Mouse (Mus musculus) right cerebral cortex, postnatal 36 days (tissue): ENCODE results near the gene Brinp2.

Source experiments
- DNase-seq, 2 experiments: peaks; one replicate each; pipeline ENCODE4 v3.0.0; 2022; ENCODE audit warnings: low spot score in 2 of 2, mixed read lengths in 1 of 2

Gene Brinp2

DNA sequence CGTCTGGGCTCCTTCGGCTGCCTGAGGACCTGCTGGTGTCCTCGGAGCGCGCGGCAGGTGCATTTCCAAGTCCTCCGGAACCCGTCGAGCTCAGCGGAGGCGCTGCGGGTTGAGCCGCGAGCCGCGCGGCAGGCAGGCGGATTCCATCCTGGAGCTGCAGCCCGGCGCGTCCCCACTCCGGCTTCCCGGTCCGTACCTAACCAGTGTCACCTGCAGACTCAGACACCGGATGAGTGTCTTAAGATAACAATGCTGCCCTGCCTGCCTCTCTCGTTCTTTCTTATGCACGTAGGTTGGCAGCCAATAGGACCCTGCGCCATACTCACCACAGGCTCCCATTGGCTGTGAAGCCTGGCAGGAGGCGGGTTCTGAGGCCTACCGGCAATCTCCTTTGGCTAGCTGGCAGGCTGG, at the start of gene Brinp2:
TSS of gene Brinp2 (minus strand) at position 276 of the 411 bp plus-strand sequence.
- DNase-seq = peak; percentile 94 to 96

DNA sequence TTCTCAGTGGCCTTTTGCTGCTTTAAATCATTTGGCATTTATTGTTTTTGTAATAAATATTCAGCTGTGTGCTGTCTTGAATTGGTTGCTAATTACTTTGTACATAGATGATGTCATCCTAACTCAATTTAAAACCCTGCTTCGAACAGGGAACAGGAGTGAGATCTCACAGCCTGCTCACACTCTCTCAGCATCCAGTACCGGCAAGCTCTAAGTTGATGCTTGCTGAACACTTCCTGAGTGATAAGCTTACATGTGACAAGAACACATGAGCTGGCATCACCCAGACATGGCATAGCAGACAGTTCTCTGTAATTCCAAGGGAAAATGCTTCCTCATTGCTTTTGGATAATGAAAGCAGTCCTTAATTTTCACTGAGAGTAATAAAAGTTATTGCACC, 44.8 kb upstream of the Brinp2 start:
- DNase-seq = no peak

DNA sequence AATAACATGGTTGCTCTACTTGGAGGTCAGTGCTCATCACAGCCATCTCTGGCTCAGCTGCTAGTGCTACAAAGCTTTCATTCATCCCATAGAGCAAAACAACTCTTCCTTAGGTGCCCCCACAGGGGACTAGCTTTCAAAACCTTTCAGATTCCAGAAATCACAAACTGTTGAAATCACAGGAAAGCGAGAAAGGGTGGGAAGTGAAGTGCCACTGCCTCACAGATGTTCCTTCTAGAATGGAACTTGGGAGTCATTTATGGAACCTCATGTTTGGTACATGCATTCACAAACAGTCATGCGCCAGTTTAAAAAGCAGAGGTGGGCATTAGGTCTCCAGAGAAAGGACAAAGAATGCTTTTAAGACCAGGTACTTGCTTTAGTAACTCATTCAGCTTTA, 40.9 kb upstream of the Brinp2 start:
- DNase-seq = no peak

DNA sequence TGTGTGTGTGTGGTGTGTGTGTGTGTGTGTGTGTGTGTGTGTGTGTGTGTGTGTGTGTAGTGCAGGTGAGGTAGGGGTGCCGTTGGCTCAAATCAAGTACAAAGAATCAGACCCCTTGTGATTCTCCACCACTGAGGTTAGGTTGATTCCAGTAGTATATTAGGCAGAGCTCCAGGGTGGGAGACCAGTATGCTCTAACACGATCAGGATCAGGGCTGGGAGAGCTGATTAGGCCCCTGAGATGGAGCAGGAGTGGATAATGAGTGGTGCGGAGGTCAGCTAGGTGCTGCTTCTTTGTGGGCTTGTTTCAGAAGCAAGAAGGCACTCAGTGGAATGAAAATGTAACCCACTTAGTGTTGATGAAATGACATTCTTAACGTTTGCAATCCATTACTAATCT, 34.6 kb upstream of the Brinp2 start:
- DNase-seq = no peak

DNA sequence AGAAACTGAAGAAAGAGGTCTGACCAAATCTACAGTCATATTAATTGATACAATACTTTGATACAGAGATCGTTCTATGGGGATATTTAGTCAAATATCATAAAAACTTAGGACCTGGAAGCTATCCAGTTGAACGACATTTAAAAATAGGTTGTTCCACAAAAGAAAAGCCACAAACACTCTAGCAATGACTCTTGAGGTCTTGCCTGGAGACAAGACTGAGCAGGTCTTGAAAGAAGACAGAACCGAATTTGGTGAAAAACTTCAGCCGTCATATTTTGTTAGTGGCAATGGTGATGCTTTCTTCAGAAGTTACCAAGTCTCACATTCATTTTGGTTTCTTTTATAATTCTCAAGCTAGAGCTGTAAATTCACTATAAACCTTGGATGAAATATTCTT, 32.9 kb upstream of the Brinp2 start:
- DNase-seq = no peak

DNA sequence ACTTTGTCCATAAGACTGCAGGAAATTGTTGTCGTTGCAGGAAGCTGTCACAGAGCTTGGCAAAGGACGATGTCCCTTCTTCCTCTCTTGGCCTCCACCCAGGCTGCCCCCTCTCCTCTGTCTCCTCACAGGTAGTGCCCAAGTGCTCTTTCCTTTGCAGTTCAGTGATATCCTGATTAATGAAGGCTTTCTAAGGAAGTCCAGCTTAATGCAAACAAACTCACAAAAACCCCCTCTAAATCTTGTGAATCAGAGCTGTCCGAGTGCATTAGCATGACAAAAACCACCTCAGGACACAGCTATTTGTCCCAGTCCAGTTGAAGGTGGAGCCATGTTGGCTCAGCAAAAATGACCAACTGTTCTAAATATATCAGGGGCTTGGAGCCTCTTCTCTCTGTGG, 30.7 kb upstream of the Brinp2 start:
- no peak for DNase-seq

DNA sequence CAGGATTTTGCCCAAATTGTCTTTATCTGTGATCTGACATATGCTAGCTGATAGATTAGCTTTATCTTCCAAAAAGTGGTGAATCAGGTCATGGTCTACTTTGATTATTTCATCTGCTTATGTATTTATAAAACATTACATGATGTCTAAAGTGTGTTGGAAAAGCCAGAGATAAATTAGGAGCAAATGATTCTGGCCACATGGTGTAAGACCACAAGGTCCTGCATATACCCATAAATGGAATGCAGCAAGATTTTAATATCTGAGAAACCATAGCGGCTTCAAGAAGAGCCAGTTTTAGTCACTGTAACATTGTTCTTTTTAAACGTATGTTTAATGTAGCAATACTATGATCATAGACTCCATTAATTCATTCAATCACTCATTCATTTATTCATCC, 29.2 kb upstream of the Brinp2 start:
- DNase-seq = no peak

DNA sequence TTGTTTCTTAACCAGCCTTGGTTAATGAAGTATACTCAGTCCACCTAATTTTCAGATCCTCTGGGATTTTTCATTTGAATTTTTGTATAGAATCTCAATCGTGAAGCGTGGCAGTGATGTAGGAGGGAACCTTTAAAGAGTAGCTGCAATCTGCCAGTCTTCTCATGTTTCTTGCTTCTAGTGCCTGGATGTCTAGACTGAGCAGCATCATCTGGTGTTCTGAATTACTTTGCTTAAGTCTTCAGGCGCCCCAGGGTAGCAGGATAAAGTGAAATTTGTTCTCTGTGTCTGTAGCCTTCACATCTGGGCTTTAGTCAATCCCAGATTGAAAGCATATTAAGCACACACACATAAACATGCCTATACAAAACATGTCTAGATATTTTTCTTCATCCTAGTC, 27.1 kb upstream of the Brinp2 start:
- DNase-seq = no peak

DNA sequence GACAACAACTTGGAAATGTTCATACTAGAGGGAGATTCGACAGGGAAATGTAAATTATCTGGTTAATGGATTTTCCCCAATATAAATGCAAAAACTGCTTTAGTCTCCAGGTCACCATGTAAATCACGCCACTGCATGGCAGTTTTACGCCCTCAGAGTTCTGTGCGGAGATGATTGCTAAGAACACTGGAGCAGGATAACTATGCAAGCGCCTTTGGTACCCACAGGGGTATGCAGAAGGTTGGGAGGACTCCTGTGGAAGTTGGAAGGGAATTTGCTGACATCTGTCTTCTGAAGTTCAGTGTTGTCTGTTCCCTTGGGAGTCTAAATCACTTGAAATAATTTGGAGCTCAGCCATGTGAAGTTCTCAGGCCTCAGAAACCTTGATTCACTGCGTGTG, 26.2 kb upstream of the Brinp2 start:
- DNase-seq = no peak

DNA sequence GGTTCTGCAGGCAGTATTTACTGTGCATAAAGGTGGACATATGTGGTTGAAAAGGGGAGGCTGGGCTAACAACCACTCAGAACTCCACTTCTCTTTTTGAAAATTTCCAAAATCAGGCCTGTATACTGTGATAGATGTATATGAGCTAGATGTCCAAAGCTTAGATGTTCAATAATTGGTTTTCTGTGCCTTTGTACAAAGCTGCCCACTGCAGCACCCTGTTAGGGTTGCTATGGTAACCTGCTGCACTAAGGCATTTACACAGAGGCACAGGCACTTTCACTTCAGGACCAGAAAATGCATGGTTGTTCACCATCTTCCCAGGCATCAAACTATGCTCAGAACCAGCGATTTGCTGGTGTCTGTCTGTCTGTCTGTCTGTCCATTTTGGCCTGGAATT, 8.3 kb upstream of the Brinp2 start:
- no peak for DNase-seq

DNA sequence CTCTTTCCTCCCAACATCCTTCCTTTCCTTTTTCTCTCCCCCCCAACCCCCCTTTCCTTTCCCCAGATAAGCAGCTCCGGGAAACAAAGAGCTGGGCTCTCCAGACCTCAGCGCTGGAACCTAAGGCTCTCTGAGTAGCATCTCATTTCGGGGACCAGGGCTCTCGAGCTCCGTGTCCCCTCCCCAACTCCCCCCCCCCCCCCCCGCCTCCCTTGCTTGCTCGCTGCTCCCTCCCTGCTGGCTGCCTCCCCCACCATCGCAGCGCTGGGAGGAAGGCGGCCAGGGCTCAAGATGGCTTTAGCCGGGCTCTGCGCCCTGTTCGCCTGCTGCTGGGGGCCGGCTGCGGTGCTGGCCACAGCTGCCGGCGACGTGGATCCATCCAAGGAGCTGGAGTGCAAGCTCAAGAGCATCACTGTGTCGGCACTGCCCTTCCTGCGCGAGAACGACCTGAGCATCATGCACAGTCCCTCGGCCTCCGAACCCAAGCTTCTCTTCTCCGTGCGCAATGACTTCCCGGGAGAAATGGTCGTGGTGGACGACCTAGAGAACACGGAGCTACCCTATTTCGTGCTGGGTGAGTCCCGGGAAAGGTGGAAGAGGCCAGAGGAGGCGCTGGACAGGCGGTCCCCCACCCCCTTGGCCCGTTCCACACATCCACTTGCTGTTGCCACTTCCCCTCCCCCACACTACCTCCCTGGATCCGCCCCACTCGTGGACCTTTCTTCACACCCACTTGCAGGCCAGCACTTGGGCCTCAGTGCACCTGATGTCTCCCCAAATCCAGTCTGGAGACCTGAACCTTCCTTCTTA, 6.4 kb upstream of the Brinp2 start:
- DNase-seq = peak in 1 of 2 experiments; percentile 33

DNA sequence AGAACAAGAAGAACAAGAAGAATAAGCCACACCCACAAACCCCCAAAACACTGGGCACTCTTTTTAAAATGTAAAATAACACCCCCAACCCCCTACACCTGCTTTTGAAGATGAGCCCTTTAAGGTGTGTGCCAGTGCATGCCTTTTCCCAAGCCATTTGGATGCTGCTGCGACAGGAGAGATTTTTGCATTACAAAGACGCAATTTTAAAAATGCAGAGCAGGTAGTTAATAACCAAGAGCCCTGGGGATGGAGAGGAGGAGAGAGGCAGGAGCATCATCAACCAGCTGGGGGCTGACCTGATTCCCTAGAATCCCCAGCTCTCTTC, 5.8 kb upstream of the Brinp2 start, which contains the start of gene Astn1:
TSS of gene Astn1 (plus strand) at position 310 of the 328 bp plus-strand sequence.
- no peak for DNase-seq

DNA sequence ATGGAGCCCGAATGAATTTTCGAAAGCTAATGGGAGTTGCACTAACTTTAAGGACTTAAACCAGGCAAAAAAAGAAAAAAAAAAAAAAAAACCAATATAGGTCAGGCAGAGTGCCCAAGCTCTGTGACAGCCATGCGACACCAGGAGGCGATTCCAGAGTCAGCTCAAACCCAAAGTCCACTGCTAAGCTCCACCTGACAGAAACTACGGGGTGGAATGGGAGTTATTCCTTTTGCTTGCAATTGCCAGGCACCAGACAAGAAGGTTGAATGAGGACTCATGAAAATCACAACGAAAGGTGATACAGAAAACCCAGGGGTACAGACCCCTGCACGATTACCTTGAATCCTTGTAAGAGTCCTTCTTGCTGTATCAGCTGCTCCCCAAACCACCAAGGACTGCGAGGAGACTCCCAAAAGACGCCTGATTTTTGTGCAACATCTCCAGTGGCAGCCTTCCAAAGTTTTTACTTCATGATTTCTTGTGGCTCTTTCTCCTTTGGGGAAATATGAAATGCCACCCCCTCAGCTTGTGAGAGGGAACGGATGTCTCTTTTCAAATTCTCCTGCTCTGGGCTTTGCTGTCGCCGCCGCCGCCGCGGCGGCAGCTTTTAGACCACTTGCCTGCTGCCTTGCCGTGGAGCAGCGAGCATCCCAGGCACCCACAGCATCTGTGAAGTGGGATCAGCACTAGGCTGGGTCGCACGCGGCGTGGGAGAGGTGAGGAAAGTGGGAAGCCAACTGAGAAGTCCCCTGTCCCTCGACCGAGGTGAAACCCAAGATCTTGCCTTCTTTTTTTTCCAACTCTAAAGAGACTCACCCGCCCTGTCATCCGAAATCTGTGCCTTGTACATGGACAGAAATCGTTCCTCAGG, 712 bp downstream of the Brinp2 start:
- peak; percentile 53 to 61 for DNase-seq

DNA sequence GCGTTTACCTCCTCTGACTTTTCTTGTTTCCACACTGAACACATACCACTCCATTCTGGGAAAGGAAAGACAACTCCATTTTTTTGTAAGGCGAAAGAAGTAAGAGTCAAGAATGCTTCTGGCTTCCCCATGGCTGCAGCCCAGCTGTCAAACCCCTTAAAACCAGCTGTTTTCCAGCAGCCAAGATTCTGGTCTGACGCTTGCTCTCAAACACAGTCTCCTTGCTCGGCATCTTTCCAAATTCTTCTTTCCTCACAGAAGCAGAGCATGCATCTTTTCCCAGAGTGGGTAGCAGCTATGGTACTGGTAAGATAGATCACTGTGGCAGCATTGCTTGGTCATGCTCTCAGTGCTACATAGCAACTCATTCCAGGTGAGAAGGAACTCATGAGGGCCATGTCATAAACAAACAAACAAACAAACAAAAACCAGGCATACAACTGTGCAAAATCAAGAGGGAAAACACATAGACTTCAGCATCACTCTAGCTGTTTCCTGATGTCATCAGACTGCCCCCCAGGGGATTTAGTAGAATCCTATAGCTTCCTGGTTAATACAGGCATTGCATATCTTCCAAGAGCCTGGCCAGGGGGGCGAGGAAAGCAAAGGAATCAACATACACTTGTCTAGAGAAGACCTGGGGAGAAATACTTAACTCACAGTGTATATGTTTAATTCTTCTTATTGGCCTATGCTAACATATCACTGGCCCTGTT, 2.3 kb downstream of the Brinp2 start:
- no peak for DNase-seq

DNA sequence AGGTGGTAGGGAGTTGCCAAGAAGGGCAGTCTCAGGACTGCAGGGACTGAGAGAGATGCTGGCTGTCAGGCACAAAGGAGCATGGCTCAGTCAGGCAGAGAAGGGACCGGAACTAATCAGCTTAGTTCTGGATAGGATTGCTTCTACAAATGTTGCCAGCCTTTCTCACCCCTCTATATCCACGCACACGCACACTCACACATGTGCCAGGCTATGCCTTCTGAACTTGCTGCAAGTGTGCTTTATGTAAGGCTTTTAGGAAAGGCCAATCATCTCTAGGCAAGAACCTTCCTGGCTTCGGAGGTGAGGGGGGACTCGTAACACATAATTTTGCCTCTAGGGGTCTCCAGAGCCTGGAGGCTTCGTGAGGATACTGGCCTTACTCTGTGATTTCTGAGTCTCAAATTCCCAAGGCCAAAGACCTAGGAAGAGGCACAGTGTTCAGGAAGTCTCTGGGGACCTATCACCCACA, 12.8 kb downstream of the Brinp2 start:
- DNase-seq = no peak

DNA sequence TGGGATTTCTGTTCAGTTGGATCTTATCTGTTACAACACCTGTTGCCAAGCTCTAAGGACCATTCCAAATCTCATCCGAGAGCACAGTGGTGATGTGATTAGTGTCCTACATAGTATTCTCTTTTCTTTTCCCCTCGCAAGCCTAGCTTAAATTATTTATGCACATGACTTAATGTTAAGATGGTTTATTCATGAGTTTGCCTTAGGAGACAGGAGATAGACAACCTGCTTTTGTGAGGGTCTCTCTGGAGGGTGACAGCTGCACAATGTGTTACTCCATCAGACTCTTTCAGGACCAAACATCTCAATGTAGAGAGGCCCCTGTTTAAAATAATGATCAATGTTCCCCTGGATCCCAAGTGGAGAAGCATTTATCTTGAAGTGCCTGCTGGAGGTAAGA, 27.3 kb downstream of the Brinp2 start:
- DNase-seq = no peak

DNA sequence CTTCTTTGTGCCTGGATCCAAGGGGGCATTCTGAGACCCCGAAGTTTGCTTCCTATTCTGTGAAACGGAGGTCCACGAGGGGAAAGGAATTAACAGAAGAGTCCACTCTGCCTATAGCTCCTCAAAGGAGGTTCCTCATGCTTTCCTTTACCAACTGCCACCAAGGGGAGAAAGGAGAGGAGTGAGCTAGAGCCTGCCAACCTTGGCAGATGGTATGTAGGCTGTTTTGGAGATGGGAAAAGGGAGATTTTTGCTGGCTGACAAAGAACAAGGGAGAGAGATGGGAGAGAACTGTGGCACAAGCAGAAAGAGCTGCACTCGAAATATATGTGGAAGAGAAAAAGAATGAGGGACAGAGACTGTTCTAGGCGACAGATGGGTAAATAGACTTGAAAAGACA, 28.0 kb downstream of the Brinp2 start:
- DNase-seq = peak; percentile 50 to 77

DNA sequence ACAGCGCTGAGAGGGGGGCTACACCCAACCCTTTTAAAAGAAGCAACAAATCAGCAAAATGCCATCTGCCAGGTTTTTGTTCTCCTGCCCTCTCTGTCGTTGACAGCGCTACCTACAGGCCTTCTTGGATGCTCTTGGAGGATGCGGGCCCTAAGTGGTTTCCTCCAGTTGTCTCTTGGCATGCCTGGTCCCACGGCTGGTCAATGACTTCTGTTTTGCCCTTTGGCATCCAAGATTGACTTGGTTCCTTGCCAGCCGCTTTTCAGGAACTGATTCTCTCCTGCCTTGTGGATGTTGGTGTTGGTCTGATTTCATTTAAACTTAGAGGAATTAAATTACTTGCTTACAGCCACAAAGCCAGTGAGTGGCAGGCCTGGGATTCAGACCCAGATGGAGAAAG, 32.8 kb downstream of the Brinp2 start:
- no peak for DNase-seq

DNA sequence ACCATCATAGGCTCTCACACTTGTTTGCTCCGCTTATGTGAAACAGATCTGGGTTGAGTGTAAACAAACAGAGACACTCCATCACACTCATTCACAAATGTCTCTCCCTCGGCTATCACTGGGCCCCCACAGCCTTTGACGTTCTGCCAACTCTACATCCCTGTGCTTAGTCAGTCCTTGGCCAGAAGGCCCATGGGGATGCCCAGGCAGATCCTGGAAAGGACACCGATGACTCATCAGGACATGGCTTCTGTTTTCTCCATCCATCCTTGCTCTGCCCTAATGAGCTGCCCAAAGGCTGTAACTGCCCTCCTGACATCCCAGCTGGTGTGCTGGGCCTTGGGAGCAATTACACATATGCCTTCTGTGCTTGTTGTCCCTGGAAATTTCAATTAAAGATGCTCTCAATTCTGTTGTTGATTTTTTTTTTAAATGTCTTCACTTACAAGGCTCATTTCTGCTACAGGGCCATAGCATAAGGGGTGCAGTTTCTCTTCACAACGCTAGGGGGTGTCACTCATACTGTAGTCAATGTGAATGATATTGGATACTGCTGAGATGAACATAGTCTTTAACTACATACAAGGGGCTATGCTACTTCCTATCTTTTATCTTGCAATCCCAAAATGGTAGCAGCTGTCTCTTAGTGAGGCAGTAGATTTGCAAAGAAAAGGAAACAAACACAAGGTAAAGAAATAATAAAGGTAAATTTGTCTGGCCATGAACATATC, 45.5 kb downstream of the Brinp2 start:
- no peak for DNase-seq

DNA sequence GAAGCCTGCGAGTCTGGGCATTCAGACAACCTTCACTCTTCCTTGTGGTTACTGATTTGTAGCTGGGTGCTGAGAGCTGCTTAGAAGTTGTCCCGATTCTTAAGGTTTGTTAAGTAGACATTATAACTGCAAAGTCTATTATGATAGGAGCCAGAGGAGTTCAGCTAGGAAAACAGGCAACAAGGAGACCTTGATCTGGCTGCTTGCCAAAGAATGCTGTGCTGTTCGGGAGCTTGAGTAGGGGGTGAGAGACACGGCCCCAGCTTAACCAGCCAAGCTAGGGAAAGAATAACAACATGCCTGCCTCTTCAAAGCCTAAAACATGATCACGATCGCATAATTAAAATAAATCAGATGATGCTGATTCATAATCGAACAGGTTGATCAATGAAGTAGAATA, 59.1 kb downstream of the Brinp2 start:
- DNase-seq = no peak

DNA sequence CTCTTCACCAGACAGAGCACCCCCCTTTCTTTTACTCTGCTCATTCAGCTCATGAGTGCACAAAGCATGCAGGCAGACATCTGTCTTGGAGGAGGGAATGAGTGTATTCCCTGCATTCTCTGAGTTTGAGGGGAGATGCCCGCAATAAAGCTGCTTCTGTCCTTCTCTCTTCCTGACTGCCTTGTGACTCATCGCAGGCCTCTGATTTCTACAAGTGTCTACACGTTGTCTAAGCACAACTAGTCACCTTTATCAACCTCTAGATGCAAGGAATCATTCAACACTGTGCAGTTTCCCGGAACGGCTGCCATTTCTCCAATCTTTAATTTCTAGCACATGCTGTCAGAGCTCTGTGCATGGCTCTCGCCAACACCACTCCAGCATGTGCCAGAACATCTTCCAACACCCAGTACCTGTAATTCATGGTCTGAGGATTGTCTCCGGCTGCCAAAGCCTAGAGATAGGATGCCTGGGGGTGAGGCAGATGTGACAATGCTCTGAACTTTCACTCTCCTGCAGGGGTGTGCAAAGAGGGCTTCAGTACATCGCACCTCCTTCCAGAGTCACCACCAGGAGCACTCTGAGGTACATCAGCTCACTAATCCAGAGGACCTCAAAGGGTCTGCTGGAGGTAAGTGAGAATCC, 59.7 kb downstream of the Brinp2 start:
- DNase-seq = peak in 1 of 2 experiments; percentile 10
